Mouse (Mus musculus) cortical plate, adult 2 months (tissue): ENCODE measurements around the gene Mrps30.

Source experiments
- CTCF ChIP-seq: fragments of 200-500 bp; IDR thresholded peaks from 2 replicates; pipeline ENCODE4 v1.5.1; 2011; ENCODE audit warnings: mild to moderate bottlenecking, control low read depth, low read length; ENCODE audit not compliant: insufficient read depth; ENCODE audit errors: extremely low read depth
- POLR2A ChIP-seq: fragments of 200-500 bp; IDR thresholded peaks from 2 replicates; pipeline ENCODE4 v1.6.1; 2011; ENCODE audit warnings: mild to moderate bottlenecking, low read length, control low read depth; ENCODE audit not compliant: insufficient read depth; ENCODE audit errors: extremely low read depth

DNA sequence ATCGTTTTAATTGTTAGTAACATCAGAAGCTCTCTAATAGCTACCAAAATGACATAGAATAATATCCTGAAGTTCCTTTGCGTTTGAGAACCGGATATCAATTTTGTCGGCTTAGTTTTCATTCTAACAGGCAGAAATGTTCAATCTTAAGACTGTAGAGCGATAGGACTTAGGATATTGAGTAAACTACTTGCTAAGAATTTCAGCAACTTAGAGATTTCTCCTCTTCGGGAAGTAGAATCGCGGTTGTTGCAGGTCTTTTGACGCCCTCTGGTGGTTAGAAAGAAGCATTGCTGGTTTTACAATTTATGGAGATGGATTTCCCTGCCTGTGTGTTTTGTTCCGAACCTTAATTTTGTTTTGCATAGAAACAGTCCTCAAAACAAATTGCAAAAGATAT, 36.8 kb downstream of the Mrps30 start:
- TF ChIP-seq POLR2A (no peak), CTCF (peak; percentile 65; the same call in 1 of the 2 replicates)
